ENCODE assay signal across 27 mouse cellular contexts in the genomic region with DNA sequence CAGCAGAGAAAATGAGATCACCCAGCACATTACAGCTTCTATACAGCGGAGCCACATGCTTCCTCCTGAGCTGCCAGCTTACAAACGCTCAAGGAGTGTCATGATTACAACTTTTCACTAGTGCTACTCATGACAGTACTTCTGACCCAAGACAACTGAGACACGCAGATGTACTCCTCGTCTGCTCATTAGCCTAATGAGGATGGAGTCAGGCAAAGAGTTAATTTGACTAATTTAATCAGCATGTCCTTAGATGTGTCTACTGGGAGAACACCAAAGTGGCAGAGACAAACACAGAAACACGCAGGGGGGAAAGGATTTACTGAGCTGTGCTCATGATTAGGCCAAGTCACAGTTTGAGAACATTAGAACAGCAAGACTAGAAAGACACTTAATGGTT.
A peak's percentile ranks its signal among the peaks of the same experiment; 100 is the strongest.
DNase-seq lines count a peak whose midpoint lies in the region; ATAC-seq lines count a peak whose summit lies in the region.
"Had no signal": no experiment of that assay in that cellular context is flagged by ENCODE, and none has a peak within 500 bp of the region (broad histone marks: within the 10 kb centered on the region; RNA-seq: fewer than 3 reads in every experiment).

No protein-coding gene starts in this region.

- H3K4me3 ChIP-seq in hindbrain, embryonic 12.5 days, result no peak overlapping the region
- H3K4me3 ChIP-seq in hindbrain, embryonic 10.5 days, result no peak overlapping the region
- no peak overlapping the region for H3K4me3 ChIP-seq in neural tube, embryonic 14.5 days (ENCODE audit: low read depth, low read length)
- no peak overlapping the region for H3K4me3 ChIP-seq in neural tube, embryonic 15.5 days (replicated peaks)
- no peak overlapping the region for H3K4me3 ChIP-seq in hindbrain, embryonic 16.5 days (ENCODE audit: low read length)
- H3K4me3 ChIP-seq: erythroblast, embryonic 14.5 days; heart, embryonic 10.5 days; heart, embryonic 15.5 days; limb, embryonic 12.5 days; liver, embryonic 15.5 days; midbrain, embryonic 10.5 days had no signal

- H3K36me3 ChIP-seq in hindbrain, embryonic 12.5 days, result no peaks in the 10 kb centered on the region
- no peaks in the 10 kb centered on the region for H3K36me3 ChIP-seq in hindbrain, embryonic 10.5 days
- H3K36me3 ChIP-seq in neural tube, embryonic 14.5 days (ENCODE audit: control insufficient read depth, insufficient read depth, low read length), result no peaks in the 10 kb centered on the region
- no peaks in the 10 kb centered on the region for H3K36me3 ChIP-seq in neural tube, embryonic 15.5 days
- H3K36me3 ChIP-seq in hindbrain, embryonic 16.5 days (ENCODE audit: control insufficient read depth, insufficient read depth, low read length), result no peaks in the 10 kb centered on the region
- H3K36me3 ChIP-seq: heart, embryonic 10.5 days; heart, embryonic 15.5 days; limb, embryonic 12.5 days; liver, embryonic 15.5 days; midbrain, embryonic 10.5 days had no signal

- no peaks in the 10 kb centered on the region for H3K9me3 ChIP-seq in hindbrain, embryonic 12.5 days (replicated peaks)
- H3K9me3 ChIP-seq in hindbrain, embryonic 10.5 days, result no peaks in the 10 kb centered on the region
- no peaks in the 10 kb centered on the region for H3K9me3 ChIP-seq in neural tube, embryonic 14.5 days (ENCODE audit: control insufficient read depth, low read length)
- no peaks in the 10 kb centered on the region for H3K9me3 ChIP-seq in neural tube, embryonic 15.5 days (replicated peaks)
- H3K9me3 ChIP-seq in hindbrain, embryonic 16.5 days (ENCODE audit: control insufficient read depth, low read length), result no peaks in the 10 kb centered on the region
- H3K9me3 ChIP-seq: heart, embryonic 10.5 days; heart, embryonic 15.5 days; limb, embryonic 12.5 days; liver, embryonic 15.5 days; midbrain, embryonic 10.5 days had no signal

- H3K4me1 ChIP-seq in hindbrain, embryonic 12.5 days, result no peaks in the 10 kb centered on the region
- no peaks in the 10 kb centered on the region for H3K4me1 ChIP-seq in hindbrain, embryonic 10.5 days (replicated peaks)
- H3K4me1 ChIP-seq in neural tube, embryonic 14.5 days (ENCODE audit: control insufficient read depth, insufficient read depth, low read length), result no peaks in the 10 kb centered on the region
- H3K4me1 ChIP-seq in neural tube, embryonic 15.5 days, result no peaks in the 10 kb centered on the region
- no peaks in the 10 kb centered on the region for H3K4me1 ChIP-seq in hindbrain, embryonic 16.5 days (ENCODE audit: control insufficient read depth, insufficient read depth, low read depth, low read length)
- H3K4me1 ChIP-seq: heart, embryonic 10.5 days; heart, embryonic 15.5 days; limb, embryonic 12.5 days; liver, embryonic 15.5 days; midbrain, embryonic 10.5 days had no signal

- H3K27ac ChIP-seq in hindbrain, embryonic 12.5 days, result no peak overlapping the region
- H3K27ac ChIP-seq in hindbrain, embryonic 10.5 days, result no peak overlapping the region
- no peak overlapping the region for H3K27ac ChIP-seq in neural tube, embryonic 14.5 days (ENCODE audit: low read depth, low read length)
- no peak overlapping the region for H3K27ac ChIP-seq in neural tube, embryonic 15.5 days (replicated peaks)
- H3K27ac ChIP-seq in hindbrain, embryonic 16.5 days (ENCODE audit: low read depth, low read length), result no peak overlapping the region
- H3K27ac ChIP-seq: heart, embryonic 10.5 days; heart, embryonic 15.5 days; limb, embryonic 12.5 days; liver, embryonic 15.5 days; midbrain, embryonic 10.5 days had no signal

- H3K9ac ChIP-seq in hindbrain, embryonic 12.5 days, result no peak overlapping the region
- no peak overlapping the region for H3K9ac ChIP-seq in neural tube, embryonic 14.5 days (replicated peaks; ENCODE audit: low read depth, low read length)
- no peak overlapping the region for H3K9ac ChIP-seq in neural tube, embryonic 15.5 days (replicated peaks)
- H3K9ac ChIP-seq in hindbrain, embryonic 16.5 days (ENCODE audit: low read depth, low read length), result no peak overlapping the region
- H3K9ac ChIP-seq: heart, embryonic 15.5 days; limb, embryonic 12.5 days; liver, embryonic 15.5 days; lung, embryonic 14.5 days had no signal

- H3K27me3 ChIP-seq in hindbrain, embryonic 12.5 days, result no peaks in the 10 kb centered on the region
- no peaks in the 10 kb centered on the region for H3K27me3 ChIP-seq in hindbrain, embryonic 10.5 days (ENCODE audit: insufficient read depth, poor library complexity, severe bottlenecking)
- no peaks in the 10 kb centered on the region for H3K27me3 ChIP-seq in neural tube, embryonic 14.5 days (ENCODE audit: control insufficient read depth, insufficient read depth, low read length)
- H3K27me3 ChIP-seq in neural tube, embryonic 15.5 days (replicated peaks), result no peaks in the 10 kb centered on the region
- no peaks in the 10 kb centered on the region for H3K27me3 ChIP-seq in hindbrain, embryonic 16.5 days (replicated peaks; ENCODE audit: control insufficient read depth, insufficient read depth, low read length)
- H3K27me3 ChIP-seq: heart, embryonic 15.5 days; limb, embryonic 12.5 days; liver, embryonic 15.5 days had no signal

- ATAC-seq in hindbrain, embryonic 12.5 days (ENCODE audit: low FRiP score), result peak; percentile 43; the same call in 1 of the 2 replicates
- ATAC-seq in neural tube, embryonic 14.5 days (ENCODE audit: low read depth), result peak; percentile 54; the same call in 1 of the 2 replicates
- no peak; the same call in 1 of the 2 replicates for ATAC-seq in neural tube, embryonic 15.5 days (ENCODE audit: low FRiP score)
- ATAC-seq in hindbrain, embryonic 16.5 days, result 0 out of 2 replicates have a peak, but pooled peaks have one; percentile 34
- ATAC-seq: activated CD4-positive, CD25-positive, alpha-beta regulatory T cell, adult 4 months; CD4-positive, CD25-positive, alpha-beta regulatory T cell, adult 4 months; intestine, embryonic 16.5 days had no signal

- no peak for DNase-seq in hindbrain, embryonic 10.5 days (ENCODE audit: low spot score)
- no peak for DNase-seq in lung, postnatal 14 days
- DNase-seq in spleen, postnatal 4 days (ENCODE audit: low spot score in 2 of 2), result no peak
- DNase-seq: adrenal gland, adult 2 months; adrenal gland, postnatal 36 days; cerebellum, adult 2 months; cerebellum, postnatal 14 days; gastrocnemius, postnatal 25 days; heart, adult 11 months; kidney, adult 9 months; kidney, postnatal 14 days; layer of hippocampus, adult 9-11 months; lung, embryonic 14.5 days; thymus, postnatal 4 days had no signal

- H3K4me2 ChIP-seq in hindbrain, embryonic 12.5 days (replicated peaks), result no peak overlapping the region
- H3K4me2 ChIP-seq in neural tube, embryonic 14.5 days (ENCODE audit: low read depth, low read length), result no peak overlapping the region
- no peak overlapping the region for H3K4me2 ChIP-seq in neural tube, embryonic 15.5 days
- H3K4me2 ChIP-seq in hindbrain, embryonic 16.5 days (ENCODE audit: low read length), result no peak overlapping the region
- H3K4me2 ChIP-seq: heart, embryonic 15.5 days; limb, embryonic 12.5 days; liver, embryonic 15.5 days; lung, embryonic 14.5 days had no signal

- WGBS in hindbrain, embryonic 12.5 days, result 77% methylated on average over 5 of the region's 5 CpGs
- 79% methylated on average over 5 of the region's 5 CpGs for WGBS in hindbrain, embryonic 10.5 days
- WGBS in neural tube, embryonic 14.5 days, result 57% methylated on average over 5 of the region's 5 CpGs
- 54% methylated on average over 5 of the region's 5 CpGs for WGBS in neural tube, embryonic 15.5 days
- WGBS in hindbrain, embryonic 16.5 days, result 48% methylated on average over 5 of the region's 5 CpGs
